Mouse (Mus musculus) cerebellum, adult 8-10 months (tissue): Measurements from ENCODE around the gene Phldb2.

Experiments used
- DNase-seq: peaks from one replicate; pipeline ENCODE4 v3.0.0; 2022

Gene Phldb2

DNA sequence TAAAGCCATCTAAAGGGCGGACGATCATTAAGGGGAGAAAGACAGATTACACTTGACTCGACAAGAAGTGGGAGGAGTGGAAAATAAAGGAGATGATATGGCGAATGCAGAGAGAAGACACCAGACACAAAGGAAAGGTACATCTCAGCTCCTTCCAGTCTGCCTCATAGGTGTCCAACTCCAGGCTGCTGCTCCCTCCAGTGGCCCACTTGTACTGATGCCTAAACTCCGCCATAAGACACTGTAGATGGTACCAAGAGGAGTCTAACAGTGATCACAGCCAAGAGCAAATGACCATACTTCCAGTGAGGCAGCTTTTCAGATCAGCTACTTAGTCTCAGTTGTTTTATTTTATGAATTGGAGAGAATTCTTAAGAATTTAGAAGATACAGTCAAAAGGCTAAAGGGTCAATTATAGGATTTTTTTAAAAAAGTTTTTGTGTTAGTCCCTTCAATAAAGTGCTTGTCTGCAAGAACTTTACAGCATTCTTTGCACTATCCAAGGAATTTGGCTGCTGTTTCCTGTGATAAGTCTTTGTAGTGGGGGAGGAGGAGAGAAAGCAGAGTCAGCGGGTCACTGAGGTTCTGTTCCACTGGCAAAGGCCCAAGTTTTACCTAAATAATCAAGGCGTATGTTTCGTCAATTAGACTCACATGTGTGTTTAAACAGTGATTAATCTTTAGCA lies 121.2 kb downstream of the Phldb2 start:
- DNase-seq: no peak

- no peak for DNase-seq
These were observed 122.1 kb downstream of the Phldb2 start for GRCm38 (mm10) chr16:45831094-45831872.

DNA sequence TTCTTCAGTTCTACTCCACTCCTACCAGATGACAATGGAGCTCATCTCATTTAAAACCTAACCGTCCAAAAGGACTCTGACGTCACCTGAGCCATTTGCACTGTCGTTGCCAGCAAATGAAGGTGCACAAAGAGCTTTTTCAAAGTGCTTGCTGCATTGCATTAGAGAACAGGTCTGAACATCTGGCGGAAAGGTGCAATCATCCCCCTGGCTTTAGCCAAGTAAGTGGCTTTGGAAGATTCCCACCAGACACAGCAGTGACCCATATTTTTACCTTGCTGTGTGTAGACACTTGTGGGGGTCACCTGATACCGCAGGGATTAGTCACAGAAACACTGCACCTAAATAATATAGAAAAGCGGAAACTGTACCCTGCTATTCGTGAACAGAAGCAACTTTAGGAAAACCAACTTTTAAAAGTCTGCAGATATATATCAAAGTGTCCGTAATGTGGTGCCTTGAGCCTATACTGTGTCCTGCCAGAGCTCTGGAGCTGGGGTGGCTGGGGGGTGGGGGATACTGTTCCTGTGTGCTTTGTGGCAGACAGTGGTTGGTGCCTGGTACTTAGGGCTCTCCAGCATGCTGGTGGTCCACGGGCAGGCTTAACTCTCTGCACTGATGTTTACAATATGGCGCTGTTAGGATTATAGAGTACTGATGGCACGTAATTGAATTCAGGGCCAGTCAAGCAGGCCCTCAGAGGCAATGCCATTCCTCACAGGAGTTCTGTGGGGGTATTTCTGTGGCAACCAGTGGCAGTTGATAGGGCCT lies 123.1 kb downstream of the Phldb2 start:
- no peak for DNase-seq

GRCm38 (mm10) chr16:45825309-45825708 lies 128.1 kb downstream of the Phldb2 start:
- DNase-seq: no peak

DNA sequence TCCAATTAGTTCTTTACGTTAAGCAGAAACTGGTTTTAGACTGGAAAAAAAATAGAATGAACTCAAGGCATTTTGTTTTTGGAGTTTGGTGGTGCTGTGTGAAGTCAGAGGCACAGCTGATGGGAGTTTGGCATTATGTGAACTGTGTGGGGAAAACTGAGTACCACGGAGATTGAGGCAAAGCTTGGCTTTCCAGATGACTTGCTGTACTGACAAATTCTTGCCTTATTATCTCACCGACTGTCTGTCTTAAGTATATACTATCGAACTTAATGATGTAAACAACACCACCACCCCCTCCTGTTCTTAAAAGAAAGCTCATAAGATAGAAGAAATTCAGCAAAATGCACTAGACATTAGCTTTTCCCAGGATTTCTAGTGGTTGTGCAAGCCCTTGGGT lies 129.4 kb downstream of the Phldb2 start:
- DNase-seq: no peak

GRCm38 (mm10) chr16:45819911-45820310 lies 133.5 kb downstream of the Phldb2 start:
- no peak for DNase-seq

DNA sequence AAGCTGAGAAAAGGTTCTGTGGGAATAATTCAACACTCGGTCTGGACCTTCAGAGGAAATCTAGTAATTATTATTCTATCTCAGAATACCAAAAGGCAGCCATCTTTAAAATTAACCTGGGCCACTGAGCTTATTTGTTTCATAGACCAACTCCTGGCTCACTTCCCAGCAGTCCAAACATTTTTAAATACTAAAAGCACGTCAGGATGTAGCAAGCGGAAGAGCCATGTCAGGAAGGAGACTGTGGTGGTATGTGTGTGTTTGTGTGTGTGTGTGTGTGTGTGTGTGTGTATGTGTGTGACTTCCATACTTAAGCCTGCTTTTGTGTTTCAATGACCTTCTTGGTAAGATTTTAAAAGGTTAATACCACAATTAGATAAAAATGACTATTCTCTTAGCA lies 135.6 kb downstream of the Phldb2 start:
- no peak for DNase-seq

DNA sequence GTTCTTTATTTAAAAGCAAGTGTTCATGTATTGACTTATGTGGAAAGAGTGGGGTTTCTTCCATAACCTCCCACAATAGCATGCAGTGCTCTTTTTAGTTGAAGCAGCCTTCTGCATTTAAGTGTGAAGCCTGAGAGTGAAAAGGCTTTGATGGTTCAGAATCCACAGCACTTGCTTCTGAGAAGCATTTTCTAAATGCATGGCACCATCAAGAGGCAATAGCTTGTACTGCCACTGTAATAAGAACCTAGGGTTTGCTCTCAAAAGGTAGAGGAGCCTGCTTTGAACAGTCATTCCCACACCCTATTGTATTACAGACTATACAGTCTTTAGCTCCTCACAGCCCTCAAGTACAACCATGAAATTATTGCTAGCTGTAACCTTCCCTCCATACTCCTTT lies 136.7 kb downstream of the Phldb2 start:
- peak; percentile 29 for DNase-seq

DNA sequence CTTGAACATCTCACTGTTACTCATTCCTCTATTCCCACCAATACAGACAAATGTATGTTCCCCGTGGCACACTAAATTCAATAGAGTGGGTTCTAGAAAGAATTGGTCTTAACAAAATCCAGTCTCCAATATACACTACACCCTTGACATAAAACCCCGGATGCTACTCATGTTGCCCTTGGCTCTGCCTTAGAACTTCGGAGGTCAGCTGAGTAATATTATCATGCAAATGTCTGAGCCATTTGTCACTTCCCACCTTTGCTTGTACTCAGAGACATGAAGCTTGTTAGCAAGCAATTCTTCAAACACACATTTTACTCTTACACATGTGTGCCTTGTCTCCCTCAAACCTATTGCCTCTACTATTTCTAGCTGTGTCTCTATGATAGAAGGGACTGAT lies 138.8 kb downstream of the Phldb2 start:
- DNase-seq: no peak

GRCm38 (mm10) chr16:45811788-45812187 lies 141.6 kb downstream of the Phldb2 start:
- no peak for DNase-seq

DNA sequence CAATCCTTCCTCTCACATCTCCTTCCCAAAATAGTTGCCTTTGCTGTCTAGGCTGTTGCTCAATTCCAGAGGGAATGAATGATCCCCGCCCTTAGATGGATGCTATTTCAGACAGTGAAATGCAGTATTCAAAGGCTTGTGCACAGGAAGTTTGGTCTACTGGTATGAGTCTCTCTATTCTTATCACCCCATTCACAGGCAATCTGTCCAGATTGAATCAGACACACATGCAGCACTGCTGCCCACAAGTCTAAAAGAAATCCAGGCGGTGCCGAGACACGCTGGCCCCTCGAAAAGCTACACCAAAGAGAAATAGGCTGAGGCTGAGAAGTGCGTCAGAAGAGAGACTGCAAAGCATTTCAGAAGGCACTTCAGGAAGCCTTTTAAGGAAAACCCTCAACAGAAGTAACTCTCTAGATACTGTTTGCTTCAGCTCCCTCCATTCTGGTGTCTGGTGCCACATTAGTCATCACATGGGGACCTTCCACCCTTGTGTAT lies 142.5 kb downstream of the Phldb2 start:
- DNase-seq: no peak

DNA sequence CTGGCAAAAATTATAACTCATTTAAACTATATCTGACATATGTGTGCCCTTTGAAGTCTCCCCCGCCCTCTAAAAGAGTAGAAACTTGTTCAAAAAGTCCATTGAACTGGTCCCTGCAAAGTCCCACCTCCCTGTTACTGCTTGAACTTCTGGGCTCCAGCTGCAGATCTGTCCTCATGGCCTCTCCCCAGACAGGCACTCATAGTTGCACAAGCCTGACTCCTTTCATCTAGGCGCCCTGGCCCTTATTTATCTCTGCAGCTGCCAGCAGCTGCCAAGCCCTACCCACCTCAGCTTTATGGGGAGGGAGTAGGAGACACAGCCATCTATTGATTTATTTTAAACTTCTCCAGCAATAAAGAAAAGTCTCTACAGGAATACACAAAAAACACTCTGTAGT lies 143.2 kb downstream of the Phldb2 start:
- no peak for DNase-seq

DNA sequence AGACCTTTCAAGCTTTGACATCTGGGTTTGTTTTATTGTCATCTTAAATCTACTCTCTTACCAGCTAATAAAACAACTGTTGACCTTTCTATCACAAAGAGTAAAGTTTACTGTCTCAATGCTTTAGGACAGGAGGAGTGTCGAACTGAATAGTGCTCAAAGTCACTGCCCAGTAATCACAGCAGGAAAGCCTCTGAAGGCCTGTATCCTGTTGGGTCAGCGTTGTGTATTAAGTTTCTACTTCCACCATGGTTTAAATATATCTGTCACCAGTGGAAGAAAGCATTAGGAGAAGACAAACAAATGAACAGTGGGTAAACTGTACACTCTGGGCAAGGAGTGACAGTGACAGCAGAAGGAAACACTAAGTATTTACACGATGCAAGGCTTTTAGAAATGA lies 148.7 kb downstream of the Phldb2 start:
- DNase-seq: no peak

DNA sequence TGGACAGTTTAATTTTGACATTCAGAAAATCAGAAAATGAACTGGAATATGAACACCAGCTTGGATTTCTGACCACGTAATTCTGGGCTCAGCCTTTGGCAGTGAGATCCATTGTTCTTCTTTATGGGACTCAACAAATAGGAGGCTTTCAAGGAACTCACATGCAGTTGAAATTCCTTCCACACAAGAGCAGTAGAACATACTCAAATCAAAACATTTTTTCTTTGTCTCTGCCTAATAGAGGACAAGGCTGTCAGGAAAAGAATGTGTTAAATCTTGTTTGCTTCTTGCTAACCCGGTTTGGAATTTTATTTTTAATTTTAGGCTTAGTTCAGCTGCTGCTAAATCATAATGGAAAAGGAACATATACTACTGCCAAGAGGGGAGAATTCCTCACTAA lies 153.0 kb downstream of the Phldb2 start:
- no peak for DNase-seq

GRCm38 (mm10) chr16:45799150-45799549 lies 154.2 kb downstream of the Phldb2 start:
- no peak for DNase-seq

DNA sequence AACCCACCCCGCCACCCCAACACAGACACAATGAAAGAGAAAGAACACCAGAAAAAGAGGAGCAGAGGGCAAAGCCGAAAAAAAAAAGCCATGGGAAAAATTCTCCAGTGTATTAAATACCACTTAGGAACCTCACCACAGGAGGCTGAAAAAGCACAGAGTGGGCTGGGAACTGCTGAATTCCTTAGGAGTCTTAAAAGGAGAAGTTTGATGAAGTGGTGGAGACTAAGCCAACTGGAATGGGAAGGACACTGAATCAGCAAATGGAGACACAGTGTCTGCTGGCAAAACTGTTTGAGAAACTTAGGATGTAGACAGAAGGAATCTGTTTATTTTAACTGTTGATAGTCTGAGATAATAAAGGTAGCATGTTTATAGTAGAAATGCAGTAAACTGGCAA lies 154.8 kb downstream of the Phldb2 start:
- DNase-seq: no peak

GRCm38 (mm10) chr16:45796815-45797214 lies 156.6 kb downstream of the Phldb2 start:
- no peak for DNase-seq

GRCm38 (mm10) chr16:45795188-45795693 lies 158.2 kb downstream of the Phldb2 start:
- DNase-seq: no peak

GRCm38 (mm10) chr16:45792781-45793180 lies 160.6 kb downstream of the Phldb2 start:
- DNase-seq: no peak

- no peak for DNase-seq
These were observed 162.1 kb downstream of the Phldb2 start for GRCm38 (mm10) chr16:45791286-45791685.

DNA sequence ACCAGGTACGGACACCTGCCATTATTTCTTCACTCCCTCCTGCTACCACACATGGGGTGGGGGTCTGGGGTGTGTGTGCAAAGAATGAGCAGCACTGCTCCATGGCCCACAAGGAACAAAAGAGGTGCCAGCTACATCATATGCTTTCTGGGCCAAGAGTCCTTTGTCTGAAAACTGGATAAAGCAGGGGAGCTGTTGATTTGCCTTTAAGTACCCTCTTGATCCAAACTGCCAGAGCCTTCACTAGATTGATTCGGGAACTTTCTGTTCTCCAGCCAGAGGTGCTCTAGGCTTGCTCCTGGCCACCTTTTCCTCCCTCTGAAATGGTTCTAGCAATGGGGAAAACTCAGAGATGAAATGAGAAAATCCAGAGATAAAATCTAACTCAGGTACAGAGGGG lies 164.1 kb downstream of the Phldb2 start:
- DNase-seq: no peak

DNA sequence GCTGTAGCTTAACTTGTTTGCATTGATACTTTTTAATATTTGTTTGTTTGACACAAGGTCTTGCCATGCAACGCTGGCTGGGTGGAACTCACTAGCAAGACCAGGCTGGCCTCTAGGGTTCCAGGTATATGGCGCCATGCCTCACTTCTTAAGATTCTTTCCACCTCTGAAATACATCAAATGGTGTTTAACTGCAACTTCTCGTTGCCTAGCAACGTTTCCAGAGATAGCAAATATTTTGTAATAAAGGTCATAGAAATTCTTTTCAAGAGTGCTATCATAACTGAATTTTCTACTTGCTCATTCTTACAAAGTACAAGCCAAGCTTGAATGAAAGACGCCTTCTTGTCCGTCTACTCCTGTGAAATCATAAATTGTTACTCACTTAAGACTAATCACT lies 165.7 kb downstream of the Phldb2 start:
- no peak for DNase-seq

DNA sequence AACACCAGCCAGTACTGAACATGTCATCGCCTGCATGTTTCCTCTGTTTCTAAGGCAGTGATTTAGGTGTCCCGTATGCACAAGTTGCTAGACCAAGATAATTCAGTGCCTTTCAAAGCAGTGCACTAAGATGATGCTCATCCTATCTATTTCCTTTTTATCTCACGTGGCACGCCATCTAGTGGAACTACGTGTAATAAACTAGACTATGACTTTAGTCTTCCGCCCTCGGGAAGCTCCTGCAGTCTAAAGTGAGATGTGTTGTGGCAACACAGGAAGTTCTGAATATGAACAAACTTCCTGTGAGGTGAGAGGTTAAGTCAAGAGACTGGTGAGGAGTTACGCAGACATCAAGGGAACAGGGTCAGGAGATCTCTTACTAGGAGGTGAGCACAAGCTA lies 166.8 kb downstream of the Phldb2 start:
- peak; percentile 37 for DNase-seq
